Mouse (Mus musculus) MEL (cell line): Measurements from ENCODE around the gene Retreg1.

ENCODE experiments used
- E2F4 ChIP-seq: IDR thresholded peaks from 2 replicates; pipeline ENCODE4 v1.6.1; 2011; ENCODE audit warnings: low read depth, low read length, improper control_type of control experiment, borderline replicate concordance
- NRF1 ChIP-seq: IDR thresholded peaks from 2 replicates; pipeline ENCODE4 v1.6.1; 2014; ENCODE audit warnings: low read depth, mild to moderate bottlenecking, inconsistent platforms, low read length, improper control_type of control experiment, moderate library complexity; ENCODE audit not compliant: poor library complexity, insufficient read depth, severe bottlenecking
- POLR2A ChIP-seq, 2 experiments: IDR thresholded peaks; 2 replicates each; pipeline ENCODE4 v1.6.1; 2011 to 2012; ENCODE audit warnings: low read length in 2 of 2, mild to moderate bottlenecking in 2 of 2, control low read depth in 1 of 2, improper control_type of control experiment in 1 of 2, low read depth in 1 of 2, moderate library complexity in 1 of 2; ENCODE audit not compliant: control insufficient read depth in 1 of 2, insufficient read depth in 1 of 2, poor library complexity in 1 of 2

GRCm38 (mm10) chr15:25942415-25942814 lies 99.4 kb downstream of the Retreg1 start:
- no peak for TF ChIP-seq E2F4
- TF ChIP-seq NRF1, result no peak
- TF ChIP-seq POLR2A (IDR thresholded peaks at IDR 0.05; ENCODE audit: control insufficient read depth in 1 of 2, insufficient read depth in 1 of 2, low read depth in 1 of 2, low read length in 2 of 2, poor library complexity in 1 of 2), result no peak
